Mouse (Mus musculus): ENCODE measurements around the gene Slc25a47. TPM values are rescaled to one million over a fixed set of nuclear protein-coding genes. Genes with fewer than 3 reads are reported as not detected.

Slc25a47 gene
- total and polyA plus RNA-seq, 2 experiments from 2014 or later, result 5.9 to 15.3 TPM

DNA sequence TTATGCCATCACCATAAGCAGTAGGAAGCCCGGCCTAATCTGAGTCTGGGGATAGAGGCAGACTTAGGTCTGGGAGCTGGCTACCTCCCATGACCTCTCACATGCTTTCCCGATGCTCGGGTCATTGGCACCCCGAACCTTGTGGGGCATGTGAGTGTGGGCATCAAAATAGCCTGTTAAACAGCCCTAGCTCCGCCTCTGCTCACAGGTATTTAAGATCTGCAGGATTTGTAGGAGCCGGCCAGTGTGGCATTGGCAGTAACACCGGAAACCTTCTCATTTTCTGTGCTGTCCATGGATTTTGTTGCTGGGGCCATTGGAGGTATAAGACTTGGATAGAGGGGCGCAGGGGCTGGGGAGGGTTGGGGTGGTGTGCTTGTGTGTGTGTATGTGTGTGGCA lies 15.0 kb downstream of the Slc25a47 start:
- H3K4me1 ChIP-seq (ENCODE audit: control insufficient read depth, insufficient read depth), result no peaks in the 10 kb centered on the region
- WGBS, result 89% methylated on average over 8 of the region's 8 CpGs
- H3K27me3 ChIP-seq (ENCODE audit: control insufficient read depth, insufficient read depth, low read length), result no peaks in the 10 kb centered on the region
- no peak for TF ChIP-seq CTCF (IDR thresholded peaks at IDR 0.05; ENCODE audit: low read depth)
- TF ChIP-seq EP300 (IDR thresholded peaks at IDR 0.05; ENCODE audit: low read depth), result no peak
- H3K9me3 ChIP-seq (replicated peaks; ENCODE audit: control insufficient read depth, low read length), result no peaks in the 10 kb centered on the region
- no peak overlapping the region for H3K4me2 ChIP-seq (ENCODE audit: low read depth, low read length)
- ATAC-seq (ENCODE audit: insufficient read depth, low read depth), result no peak
- H3K9ac ChIP-seq (replicated peaks; ENCODE audit: low read depth, low read length), result no peak overlapping the region
- H3K27ac ChIP-seq (ENCODE audit: low read depth), result no peak overlapping the region
- no peak overlapping the region for H3K4me3 ChIP-seq (ENCODE audit: low read depth, low read length)
- H3K36me3 ChIP-seq (replicated peaks; ENCODE audit: control insufficient read depth, insufficient read depth, low read length), result no peaks in the 10 kb centered on the region
- DNase-seq (ENCODE audit: low spot score), result no peak

DNA sequence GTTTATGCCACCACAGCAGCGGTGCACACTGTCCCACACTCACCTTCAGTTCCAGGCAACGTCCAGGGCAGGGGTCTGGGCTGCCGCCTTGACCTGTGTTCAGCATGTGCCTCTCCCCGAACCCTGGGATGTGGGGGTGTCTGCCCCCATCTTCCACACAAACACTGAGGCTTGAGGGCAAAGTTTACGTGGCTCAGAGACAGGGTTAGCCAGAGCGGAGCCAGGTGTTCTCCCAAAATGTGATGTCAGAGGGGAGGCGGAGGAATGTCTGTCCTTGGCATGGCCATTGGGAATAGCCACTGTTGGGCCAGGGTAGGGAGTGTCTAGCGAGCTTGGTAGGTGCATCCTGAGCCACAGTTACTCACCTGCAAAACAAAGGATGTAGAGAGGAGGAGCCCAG lies 17.0 kb downstream of the Slc25a47 start:
- H3K4me2 ChIP-seq (ENCODE audit: low read depth, low read length), result no peak overlapping the region
- no peaks in the 10 kb centered on the region for H3K4me1 ChIP-seq (ENCODE audit: control insufficient read depth, insufficient read depth)
- no peak overlapping the region for H3K4me3 ChIP-seq (ENCODE audit: low read depth, low read length)
- H3K27ac ChIP-seq (ENCODE audit: low read depth), result no peak overlapping the region
- H3K27me3 ChIP-seq (ENCODE audit: control insufficient read depth, insufficient read depth, low read length), result no peaks in the 10 kb centered on the region
- H3K9me3 ChIP-seq (replicated peaks; ENCODE audit: control insufficient read depth, low read length), result no peaks in the 10 kb centered on the region
- H3K36me3 ChIP-seq (replicated peaks; ENCODE audit: control insufficient read depth, insufficient read depth, low read length), result no peaks in the 10 kb centered on the region
- WGBS, result 85% methylated on average over 8 of the region's 8 CpGs
- DNase-seq (ENCODE audit: low spot score), result no peak
- ATAC-seq (ENCODE audit: insufficient read depth, low read depth), result no peak
- no peak for TF ChIP-seq CTCF (IDR thresholded peaks at IDR 0.05; ENCODE audit: low read depth)
- TF ChIP-seq EP300 (IDR thresholded peaks at IDR 0.05; ENCODE audit: low read depth), result no peak
- H3K9ac ChIP-seq (replicated peaks; ENCODE audit: low read depth, low read length), result no peak overlapping the region

DNA sequence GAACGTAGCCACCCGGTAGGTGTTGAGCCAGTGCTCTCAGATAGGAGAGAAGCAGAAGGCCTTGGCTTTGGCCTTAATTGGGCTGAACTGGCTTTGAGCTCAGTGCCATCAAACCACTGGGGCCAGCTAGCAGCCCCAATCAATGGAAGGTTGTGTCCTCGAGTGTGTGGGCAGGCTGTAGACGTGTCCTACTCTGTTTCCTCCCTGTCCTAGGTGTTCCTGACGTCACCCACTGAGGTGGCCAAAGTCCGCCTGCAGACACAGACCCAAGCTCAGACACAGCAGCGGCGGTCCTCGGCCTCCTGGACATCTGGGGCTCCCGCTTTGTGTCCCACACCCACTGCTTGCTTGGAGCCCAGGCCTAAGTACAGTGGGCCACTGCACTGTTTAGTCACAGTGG lies 19.2 kb downstream of the Slc25a47 start:
- DNase-seq (ENCODE audit: low spot score) (no peak), ATAC-seq (ENCODE audit: insufficient read depth, low read depth) (no peak)
- Histone ChIP-seq H3K4me2 (ENCODE audit: low read depth, low read length) (no peak overlapping the region), H3K9me3 (replicated peaks; ENCODE audit: control insufficient read depth, low read length) (no peaks in the 10 kb centered on the region), H3K27me3 (ENCODE audit: control insufficient read depth, insufficient read depth, low read length) (no peaks in the 10 kb centered on the region), H3K9ac (replicated peaks; ENCODE audit: low read depth, low read length) (no peak overlapping the region), H3K4me1 (ENCODE audit: control insufficient read depth, insufficient read depth) (no peaks in the 10 kb centered on the region), H3K36me3 (replicated peaks; ENCODE audit: control insufficient read depth, insufficient read depth, low read length) (0 out of 2 replicates have a peak, but pooled peaks cover 10% of the 10 kb centered on the region), H3K27ac (ENCODE audit: low read depth) (no peak overlapping the region), H3K4me3 (ENCODE audit: low read depth, low read length) (no peak overlapping the region)
- TF ChIP-seq CTCF (IDR thresholded peaks at IDR 0.05; ENCODE audit: low read depth) (no peak), EP300 (IDR thresholded peaks at IDR 0.05; ENCODE audit: low read depth) (no peak)
- 88% methylated on average over 10 of the region's 10 CpGs for WGBS

DNA sequence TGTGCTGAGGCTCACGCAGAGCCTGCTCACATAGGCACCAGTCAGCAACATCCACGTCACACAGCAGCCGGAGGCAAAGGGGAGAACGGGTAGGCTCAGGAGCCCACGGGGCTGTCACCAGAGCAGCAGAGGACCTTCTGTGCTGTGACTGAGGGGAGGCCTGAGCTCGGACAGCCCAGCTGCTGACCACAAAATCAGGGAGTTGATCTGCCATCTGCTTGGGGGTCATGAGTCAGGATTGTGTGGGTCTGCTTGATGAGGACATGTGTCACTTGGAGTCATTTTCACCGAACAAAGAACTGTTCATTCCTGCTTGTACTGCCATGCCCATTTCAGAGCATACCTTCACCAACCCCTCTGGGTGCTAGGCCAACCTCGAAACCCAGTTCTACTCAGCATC lies 20.3 kb downstream of the Slc25a47 start:
- Histone ChIP-seq H3K27ac (ENCODE audit: low read depth) (no peak overlapping the region), H3K4me2 (ENCODE audit: low read depth, low read length) (no peak overlapping the region), H3K4me1 (ENCODE audit: control insufficient read depth, insufficient read depth) (no peaks in the 10 kb centered on the region), H3K9me3 (replicated peaks; ENCODE audit: control insufficient read depth, low read length) (no peaks in the 10 kb centered on the region), H3K36me3 (replicated peaks; ENCODE audit: control insufficient read depth, insufficient read depth, low read length) (peaks cover 21% of the 10 kb centered on the region; the same call in 1 of the 2 replicates), H3K27me3 (ENCODE audit: control insufficient read depth, insufficient read depth, low read length) (no peaks in the 10 kb centered on the region), H3K4me3 (ENCODE audit: low read depth, low read length) (no peak overlapping the region), H3K9ac (replicated peaks; ENCODE audit: low read depth, low read length) (no peak overlapping the region)
- TF ChIP-seq CTCF (IDR thresholded peaks at IDR 0.05; ENCODE audit: low read depth) (no peak), EP300 (IDR thresholded peaks at IDR 0.05; ENCODE audit: low read depth) (no peak)
- ATAC-seq (ENCODE audit: insufficient read depth, low read depth), result no peak
- DNase-seq (ENCODE audit: low spot score), result no peak
- 80% methylated on average over 8 of the region's 8 CpGs for WGBS

DNA sequence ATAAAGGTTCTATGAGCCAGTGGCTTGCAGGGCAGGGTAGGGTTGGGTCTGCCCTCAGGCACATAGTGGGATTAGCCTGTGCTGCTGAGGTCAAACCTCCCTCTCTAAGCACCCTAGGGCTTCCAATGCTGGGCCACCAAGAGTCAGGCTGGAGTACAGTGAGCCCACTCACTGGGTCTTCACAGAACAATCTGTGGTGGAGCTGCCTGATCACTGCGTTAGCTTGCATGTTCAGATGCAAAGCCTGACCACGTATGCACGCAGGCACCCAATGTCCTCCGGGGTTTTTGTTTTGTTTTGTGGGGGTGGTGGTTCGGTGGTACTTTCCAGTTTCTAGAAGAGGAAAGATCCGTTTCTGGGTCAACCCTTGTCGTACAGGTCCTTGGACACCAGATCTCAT lies 21.3 kb downstream of the Slc25a47 start:
- Histone ChIP-seq H3K4me1 (ENCODE audit: control insufficient read depth, insufficient read depth) (no peaks in the 10 kb centered on the region), H3K27me3 (ENCODE audit: control insufficient read depth, insufficient read depth, low read length) (no peaks in the 10 kb centered on the region), H3K4me2 (ENCODE audit: low read depth, low read length) (no peak overlapping the region), H3K27ac (ENCODE audit: low read depth) (no peak overlapping the region), H3K4me3 (ENCODE audit: low read depth, low read length) (no peak overlapping the region), H3K9me3 (replicated peaks; ENCODE audit: control insufficient read depth, low read length) (no peaks in the 10 kb centered on the region), H3K36me3 (replicated peaks; ENCODE audit: control insufficient read depth, insufficient read depth, low read length) (peaks cover 29% of the 10 kb centered on the region), H3K9ac (replicated peaks; ENCODE audit: low read depth, low read length) (no peak overlapping the region)
- WGBS, result 79% methylated on average over 7 of the region's 7 CpGs
- DNase-seq (ENCODE audit: low spot score), result no peak
- TF ChIP-seq EP300 (IDR thresholded peaks at IDR 0.05; ENCODE audit: low read depth) (no peak), CTCF (IDR thresholded peaks at IDR 0.05; ENCODE audit: low read depth) (no peak)
- ATAC-seq (ENCODE audit: insufficient read depth, low read depth), result no peak

DNA sequence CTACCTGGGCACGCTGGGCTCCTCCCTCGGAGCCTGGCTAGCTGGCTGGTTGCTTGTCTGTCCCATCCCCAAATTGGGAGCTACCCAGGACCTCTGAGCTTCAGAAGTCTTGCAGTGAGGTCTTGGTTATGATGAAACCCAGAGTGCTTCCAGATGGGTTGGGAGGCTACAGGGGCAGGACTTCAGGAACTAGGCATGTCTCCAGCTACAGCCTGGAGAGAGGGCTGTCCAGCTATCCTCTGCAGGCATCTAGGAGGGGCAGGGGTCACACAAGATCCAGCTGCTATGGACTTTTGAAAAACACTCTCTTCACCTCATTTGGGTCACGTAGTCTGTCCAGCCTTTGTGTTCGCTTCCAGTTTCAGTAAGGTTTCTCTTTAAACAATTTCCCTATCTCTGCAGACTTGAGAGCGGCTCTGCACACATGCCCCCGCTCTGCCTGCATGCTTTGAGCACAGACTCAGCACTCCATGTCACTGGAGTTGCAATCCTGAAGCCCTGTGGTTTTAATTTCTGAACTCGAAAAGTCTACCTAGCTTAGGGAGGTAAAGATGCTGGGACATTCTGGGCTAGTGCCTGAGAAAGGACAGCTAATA lies 21.8 kb downstream of the Slc25a47 start:
- H3K36me3 ChIP-seq (replicated peaks; ENCODE audit: control insufficient read depth, insufficient read depth, low read length), result peaks cover 34% of the 10 kb centered on the region
- H3K27ac ChIP-seq (ENCODE audit: low read depth), result no peak overlapping the region
- no peaks in the 10 kb centered on the region for H3K27me3 ChIP-seq (ENCODE audit: control insufficient read depth, insufficient read depth, low read length)
- no peak for DNase-seq (ENCODE audit: low spot score)
- no peak overlapping the region for H3K4me3 ChIP-seq (ENCODE audit: low read depth, low read length)
- H3K9ac ChIP-seq (replicated peaks; ENCODE audit: low read depth, low read length), result no peak overlapping the region
- H3K4me1 ChIP-seq (ENCODE audit: control insufficient read depth, insufficient read depth), result no peaks in the 10 kb centered on the region
- no peak overlapping the region for H3K4me2 ChIP-seq (ENCODE audit: low read depth, low read length)
- no peak for ATAC-seq (ENCODE audit: insufficient read depth, low read depth)
- TF ChIP-seq EP300 (IDR thresholded peaks at IDR 0.05; ENCODE audit: low read depth), result no peak
- no peak for TF ChIP-seq CTCF (IDR thresholded peaks at IDR 0.05; ENCODE audit: low read depth)
- WGBS, result 66% methylated on average over 7 of the region's 7 CpGs
- H3K9me3 ChIP-seq (replicated peaks; ENCODE audit: control insufficient read depth, low read length), result no peaks in the 10 kb centered on the region
